Comparison of ENCODE assay signal across 16 mouse cellular contexts in the genomic region with DNA sequence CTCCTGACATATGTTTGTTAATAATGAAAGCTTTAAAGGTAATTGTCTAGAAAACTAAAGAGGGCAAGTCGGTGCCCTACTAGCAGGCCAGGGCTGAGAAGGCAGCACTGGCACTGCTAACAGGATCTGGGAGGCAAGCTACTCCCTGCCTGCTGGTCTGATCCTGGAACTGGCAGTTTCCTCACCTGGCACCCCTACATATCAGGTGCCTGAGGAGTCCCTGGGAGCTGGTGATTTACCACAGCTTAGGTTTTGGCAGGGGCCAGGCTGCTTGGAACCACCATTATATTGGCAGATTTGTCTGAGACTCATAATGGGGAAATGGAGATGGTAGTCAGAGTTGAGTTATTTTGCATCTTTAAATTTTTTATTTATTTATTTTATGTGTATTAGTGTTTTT.
"Had no signal": no experiment of that assay in that cellular context is flagged by ENCODE, and none has a peak within 500 bp of the region (broad histone marks: within the 10 kb centered on the region; RNA-seq: fewer than 3 reads in every experiment).

No protein-coding gene starts in this region.

- H3K27ac ChIP-seq: lung, embryonic 15.5 days; macrophage; midbrain, embryonic 13.5 days; midbrain, embryonic 15.5 days; neural tube, embryonic 12.5 days; stomach, embryonic 15.5 days; stomach, postnatal 0 days had no signal

- H3K36me3 ChIP-seq: lung, embryonic 15.5 days; midbrain, embryonic 15.5 days; stomach, embryonic 15.5 days had no signal

- DNase-seq: lung, postnatal 14 days; lung, postnatal 36 days; right cerebral cortex, postnatal 14 days; thymus, adult 2 months; thymus, postnatal 25 days; thymus, postnatal 4 days had no signal

- H3K4me3 ChIP-seq: lung, embryonic 15.5 days; megakaryocyte, embryonic 14.5 days; midbrain, embryonic 13.5 days; midbrain, embryonic 15.5 days; neural tube, embryonic 12.5 days; stomach, embryonic 15.5 days had no signal

- H3K9me3 ChIP-seq: lung, embryonic 15.5 days; megakaryocyte, embryonic 14.5 days; midbrain, embryonic 13.5 days; midbrain, embryonic 15.5 days; neural tube, embryonic 12.5 days; stomach, embryonic 15.5 days had no signal

- ATAC-seq: lung, postnatal 0 days; midbrain, embryonic 13.5 days; midbrain, embryonic 15.5 days had no signal

- H3K27me3 ChIP-seq: lung, embryonic 15.5 days; megakaryocyte, embryonic 14.5 days; midbrain, embryonic 13.5 days; midbrain, embryonic 15.5 days; neural tube, embryonic 12.5 days; stomach, embryonic 15.5 days had no signal

- H3K4me2 ChIP-seq: lung, embryonic 15.5 days; midbrain, embryonic 11.5 days; midbrain, embryonic 13.5 days; midbrain, embryonic 15.5 days; neural tube, embryonic 12.5 days; stomach, embryonic 15.5 days had no signal

- H3K9ac ChIP-seq: lung, embryonic 15.5 days; midbrain, embryonic 13.5 days; midbrain, embryonic 15.5 days; neural tube, embryonic 12.5 days; stomach, embryonic 15.5 days had no signal

- H3K4me1 ChIP-seq: lung, embryonic 15.5 days; midbrain, embryonic 13.5 days; midbrain, embryonic 15.5 days; neural tube, embryonic 12.5 days; stomach, embryonic 15.5 days had no signal
